Mouse (Mus musculus): Measurements from ENCODE around the gene Psmd5.

- TF ChIP-seq POLR2A (IDR thresholded peaks at IDR 0.05; ENCODE audit: low read depth, low read length) (no peak), CTCF (IDR thresholded peaks at IDR 0.05; ENCODE audit: extremely low read depth, insufficient read length, insufficient replicate concordance, low read depth, low read length) (no peak)
Measured at GRCm38 (mm10) chr2:34835669-34836068, 39.1 kb downstream of the Psmd5 start.
